Mouse (Mus musculus) C2C12 (cell line): ENCODE measurements around the gene Olfr640. TPM values are rescaled to one million over a fixed set of nuclear protein-coding genes. Genes with fewer than 3 reads are reported as not detected.

Experiments used
- H3K27me3 ChIP-seq: one replicate; pipeline ENCODE4 v1.6.1; 2011; ENCODE audit not compliant: control insufficient read depth, insufficient read depth, insufficient read length
- H3K36me3 ChIP-seq: one replicate; pipeline ENCODE4 v1.6.1; 2011; ENCODE audit not compliant: control insufficient read depth, insufficient read depth
- H3K4me3 ChIP-seq: one replicate; pipeline ENCODE4 v1.5.1; 2011; ENCODE audit warnings: mild to moderate bottlenecking, control low read depth; ENCODE audit not compliant: poor library complexity, insufficient read depth, severe bottlenecking
- H3K79me2 ChIP-seq: one replicate; pipeline ENCODE4 v1.6.1; 2011; ENCODE audit not compliant: control insufficient read depth, insufficient read depth
- H3K79me3 ChIP-seq: one replicate; pipeline ENCODE4 v1.6.1; 2011; ENCODE audit warnings: low read depth, control low read depth
- H3ac ChIP-seq: one replicate; pipeline ENCODE3; 2011; ENCODE audit warnings: low read depth; ENCODE audit not compliant: control insufficient read depth, insufficient read length
- CEBPB ChIP-seq: IDR thresholded peaks from one replicate; pipeline ENCODE4 v1.6.1; 2011; ENCODE audit warnings: low read depth, mild to moderate bottlenecking, control low read depth, moderate library complexity
- CTCF ChIP-seq: IDR thresholded peaks from one replicate; pipeline ENCODE4 v1.5.1; 2011; ENCODE audit not compliant: control insufficient read depth, insufficient read depth, insufficient read length
- FOSL1 ChIP-seq: IDR thresholded peaks from one replicate; pipeline ENCODE4 v1.8.0; 2011; ENCODE audit warnings: mild to moderate bottlenecking, low read length; ENCODE audit not compliant: poor library complexity, insufficient read depth, severe bottlenecking
- MAX ChIP-seq: IDR thresholded peaks from one replicate; pipeline ENCODE4 v1.6.1; 2011; ENCODE audit warnings: mild to moderate bottlenecking, control low read depth
- MYOD1 ChIP-seq: IDR thresholded peaks from one replicate; pipeline ENCODE4 v1.6.1; 2011; ENCODE audit warnings: low read depth; ENCODE audit not compliant: control insufficient read depth, insufficient read length
- MYOG ChIP-seq: IDR thresholded peaks from one replicate; pipeline ENCODE4 v1.6.1; 2011; ENCODE audit not compliant: control insufficient read depth, insufficient read length; ENCODE audit errors: extremely low read depth
- USF1 ChIP-seq: IDR thresholded peaks from one replicate; pipeline ENCODE4 v1.6.1; 2011; ENCODE audit warnings: low read depth, mild to moderate bottlenecking, control low read depth, moderate library complexity
- polyA plus RNA-seq: library from polyadenylated mRNA; unstranded; fragments of >200 nt; fragmentation: generic; extraction: Trizol; gene quantifications from one replicate; pipeline ENCODE4 v1.2.1, GENCODE M21; 2012; ENCODE audit warnings: missing spikeins

Gene Olfr640
- polyA plus RNA-seq, 1 experiment = not detected

- H3K4me3 ChIP-seq = no peak within 1 kb of the TSS
These were observed 9.8 kb upstream of the Olfr640 start, which contains the start of gene Olfr641 for GRCm38 (mm10) chr7:104035145-104035544. Gene Olfr641, plus strand, starts transcription at chr7:104035445.

GRCm38 (mm10) chr7:104026978-104027377, 1.6 kb upstream of the Olfr640 start:
- Histone ChIP-seq H3K27me3 (no peaks in the 10 kb centered on the region), H3K36me3 (no peaks in the 10 kb centered on the region)

More at GRCm38 (mm10) chr7:104035145-104035544, 9.8 kb upstream of the Olfr640 start, which contains the start of gene Olfr641:
- no peaks in the 10 kb centered on the region for H3K27me3 ChIP-seq
- no peaks in the 10 kb centered on the region for H3K79me3 ChIP-seq
- H3K79me2 ChIP-seq = no peaks in the 10 kb centered on the region
- H3ac ChIP-seq = no peak within 1 kb of the TSS
- TF ChIP-seq MAX (no peak), CTCF (no peak), FOSL1 (no peak), USF1 (no peak), MYOD1 (no peak), CEBPB (no peak), MYOG (no peak)
- no peaks in the 10 kb centered on the region for H3K36me3 ChIP-seq

GRCm38 (mm10) chr7:104021651-104022050, 3.7 kb downstream of the Olfr640 start:
- Histone ChIP-seq H3K27me3 (no peaks in the 10 kb centered on the region), H3ac (no peak overlapping the region), H3K79me2 (no peaks in the 10 kb centered on the region), H3K79me3 (no peaks in the 10 kb centered on the region), H3K4me3 (no peak overlapping the region), H3K36me3 (no peaks in the 10 kb centered on the region)
- TF ChIP-seq CTCF = no peak
- TF ChIP-seq MYOD1 = no peak

More at GRCm38 (mm10) chr7:104026978-104027377, 1.6 kb upstream of the Olfr640 start:
- no peaks in the 10 kb centered on the region for H3K79me2 ChIP-seq
- no peaks in the 10 kb centered on the region for H3K79me3 ChIP-seq
- H3K4me3 ChIP-seq = no peak overlapping the region
- no peak overlapping the region for H3ac ChIP-seq
- TF ChIP-seq MYOG (no peak), FOSL1 (no peak), CTCF (no peak), MAX (no peak), MYOD1 (no peak)

GRCm38 (mm10) chr7:104018953-104019352, 6.4 kb downstream of the Olfr640 start:
- H3K27me3 ChIP-seq = no peaks in the 10 kb centered on the region
- H3ac ChIP-seq = no peak overlapping the region
- H3K79me2 ChIP-seq = no peaks in the 10 kb centered on the region
- H3K79me3 ChIP-seq = no peaks in the 10 kb centered on the region
- TF ChIP-seq CEBPB (no peak), MYOG (no peak), MYOD1 (no peak), MAX (no peak), USF1 (no peak), CTCF (no peak), FOSL1 (no peak)
- H3K36me3 ChIP-seq = no peaks in the 10 kb centered on the region
- H3K4me3 ChIP-seq = no peak overlapping the region

- no peak for TF ChIP-seq CTCF
- no peak for TF ChIP-seq USF1
- TF ChIP-seq CEBPB = no peak
- no peak for TF ChIP-seq MYOG
- no peak for TF ChIP-seq MAX
- no peak for TF ChIP-seq FOSL1
- TF ChIP-seq MYOD1 = no peak
- H3K79me3 ChIP-seq = no peaks in the 10 kb centered on the region
- H3ac ChIP-seq = no peak within 1 kb of the TSS
- no peaks in the 10 kb centered on the region for H3K36me3 ChIP-seq
- no peak within 1 kb of the TSS for H3K4me3 ChIP-seq
- no peaks in the 10 kb centered on the region for H3K79me2 ChIP-seq
- no peaks in the 10 kb centered on the region for H3K27me3 ChIP-seq
These were observed 8.2 kb downstream of the Olfr640 start, which contains the start of gene Olfr639 for GRCm38 (mm10) chr7:104017203-104017602. Gene Olfr639, minus strand, starts transcription at chr7:104017303.

- no peak overlapping the region for H3ac ChIP-seq
- H3K79me2 ChIP-seq = no peaks in the 10 kb centered on the region
- H3K27me3 ChIP-seq = no peaks in the 10 kb centered on the region
These were observed 26.2 kb downstream of the Olfr640 start for GRCm38 (mm10) chr7:103999124-103999523.

More at GRCm38 (mm10) chr7:103999124-103999523, 26.2 kb downstream of the Olfr640 start:
- H3K4me3 ChIP-seq = no peak overlapping the region
- H3K79me3 ChIP-seq = no peaks in the 10 kb centered on the region
- TF ChIP-seq CEBPB (no peak), USF1 (no peak), CTCF (no peak), MYOD1 (no peak), MAX (no peak), MYOG (no peak), FOSL1 (no peak)
- H3K36me3 ChIP-seq = no peaks in the 10 kb centered on the region
